Mouse (Mus musculus): ENCODE results near the gene Crp.

- TF ChIP-seq CTCF (IDR thresholded peaks at IDR 0.05; ENCODE audit: extremely low read depth, insufficient read depth, low read length) (no peak), POLR2A (IDR thresholded peaks at IDR 0.05; ENCODE audit: extremely low read depth, insufficient read depth, low read length) (no peak)
These were observed 27.1 kb upstream of the Crp start for GRCm38 (mm10) chr1:172670716-172671115.

Measured in cortical plate, adult 2 months (tissue).